Mouse (Mus musculus): Measurements from ENCODE around the gene Mst1.

DNA sequence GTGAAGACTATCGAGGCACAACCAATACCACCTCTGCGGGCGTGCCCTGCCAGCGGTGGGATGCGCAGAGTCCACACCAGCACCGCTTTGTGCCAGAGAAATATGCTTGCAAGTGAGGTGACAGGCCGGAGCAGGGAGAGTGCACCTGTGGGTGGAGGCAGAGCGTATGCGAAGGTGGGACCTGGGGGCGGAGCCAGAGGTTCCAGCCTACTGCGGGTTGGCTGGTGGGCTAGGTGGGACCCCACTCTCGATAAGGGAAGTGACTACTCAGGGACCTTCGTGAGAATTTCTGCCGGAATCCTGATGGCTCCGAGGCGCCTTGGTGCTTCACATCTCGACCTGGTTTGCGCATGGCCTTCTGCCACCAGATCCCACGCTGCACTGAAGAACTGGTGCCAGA is 2.3 kb downstream of the Mst1 start:
- TF ChIP-seq POLR2A (IDR thresholded peaks at IDR 0.05; ENCODE audit: control insufficient read depth, extremely low read depth, insufficient read depth, low read length, poor library complexity): no peak
- TF ChIP-seq CTCF (IDR thresholded peaks at IDR 0.05; ENCODE audit: borderline replicate concordance, control insufficient read depth, extremely low read depth, insufficient read depth, low read length, poor library complexity): no peak

Data from thymus, adult 2 months (tissue).